Mouse (Mus musculus) urinary bladder, postnatal 25 days (tissue): ENCODE results near the gene B3galt1.
A peak's percentile ranks its signal among the peaks of the same experiment; 100 is the strongest.

ENCODE experiments used
- DNase-seq: peaks from one replicate; pipeline ENCODE4 v3.0.0; 2022; ENCODE audit warnings: low spot score

B3galt1 gene

DNA sequence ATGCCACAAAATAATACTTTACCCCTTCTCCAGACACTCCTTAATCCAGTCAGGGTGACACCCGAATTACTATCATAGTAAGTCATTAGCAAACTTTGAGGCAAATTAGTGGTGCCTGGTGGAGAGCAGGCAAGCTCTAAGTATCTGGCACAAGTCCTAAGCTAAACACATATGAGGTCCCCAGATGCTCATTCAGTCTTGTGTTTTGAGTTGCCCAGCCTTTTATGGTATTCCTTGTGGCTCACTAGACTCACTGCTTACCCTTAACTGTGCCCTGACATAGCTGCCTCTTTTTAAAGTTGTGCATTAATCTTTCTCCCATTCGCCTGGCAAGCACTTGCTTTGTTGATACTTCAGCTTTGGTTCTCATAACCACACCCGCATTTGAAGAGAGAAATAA lies 382.7 kb downstream of the B3galt1 start:
- DNase-seq: no peak

DNA sequence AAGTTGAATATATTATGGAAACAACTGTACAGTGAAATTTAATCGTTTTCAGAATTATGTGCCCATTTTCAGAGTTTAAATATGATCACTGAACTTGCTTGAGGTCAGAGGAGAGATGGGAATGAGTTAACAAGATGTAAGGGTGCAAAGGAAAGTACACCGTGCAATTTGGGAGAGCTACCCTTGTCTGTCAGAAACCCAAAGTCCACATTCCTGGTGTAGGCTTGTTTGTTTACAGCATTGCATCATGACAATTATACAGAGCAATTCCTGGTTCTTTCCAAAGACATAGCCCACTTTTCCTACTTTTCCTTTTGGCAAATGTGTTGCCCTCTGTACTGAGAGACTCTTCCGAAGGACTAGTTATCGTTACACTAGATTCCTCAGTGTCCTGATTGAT lies 390.5 kb downstream of the B3galt1 start:
- DNase-seq: no peak

DNA sequence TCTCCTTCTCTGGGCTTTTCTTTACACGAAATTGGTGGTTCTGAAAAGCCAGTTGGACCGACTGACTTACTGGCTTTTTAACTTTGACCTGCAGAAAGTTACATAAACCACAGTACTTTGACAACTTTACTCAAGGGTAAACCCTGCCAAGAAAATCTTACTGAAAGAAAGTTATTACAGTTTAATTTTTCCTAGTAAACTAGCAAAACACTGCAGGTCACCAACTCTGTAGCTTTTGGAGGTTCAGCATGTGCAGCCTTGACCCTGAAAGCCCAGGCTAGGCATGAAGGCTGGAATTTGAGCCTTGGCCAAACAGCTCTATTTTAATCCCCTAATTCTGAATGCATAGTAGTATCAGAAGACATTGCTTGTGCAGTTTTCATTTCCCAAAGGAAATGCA lies 391.9 kb downstream of the B3galt1 start:
- DNase-seq: no peak

DNA sequence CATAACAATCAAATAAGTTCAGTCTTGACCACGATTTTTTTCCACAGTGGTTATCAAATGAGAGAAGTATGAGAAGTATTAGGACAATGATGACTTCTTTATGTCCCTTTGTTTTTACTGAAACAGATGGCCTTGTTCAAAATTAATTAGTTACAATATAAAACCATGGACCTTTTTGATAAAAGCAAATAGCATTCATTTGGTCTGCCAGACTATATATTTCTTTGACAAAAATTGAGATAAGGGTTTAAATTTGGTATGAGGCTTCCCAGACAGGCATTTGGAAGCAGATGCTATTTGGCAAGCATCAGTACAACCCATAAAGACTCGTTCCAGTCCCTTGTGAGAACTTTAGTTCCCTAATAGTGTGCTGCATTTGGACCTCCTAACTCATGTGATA lies 395.0 kb downstream of the B3galt1 start:
- no peak for DNase-seq

DNA sequence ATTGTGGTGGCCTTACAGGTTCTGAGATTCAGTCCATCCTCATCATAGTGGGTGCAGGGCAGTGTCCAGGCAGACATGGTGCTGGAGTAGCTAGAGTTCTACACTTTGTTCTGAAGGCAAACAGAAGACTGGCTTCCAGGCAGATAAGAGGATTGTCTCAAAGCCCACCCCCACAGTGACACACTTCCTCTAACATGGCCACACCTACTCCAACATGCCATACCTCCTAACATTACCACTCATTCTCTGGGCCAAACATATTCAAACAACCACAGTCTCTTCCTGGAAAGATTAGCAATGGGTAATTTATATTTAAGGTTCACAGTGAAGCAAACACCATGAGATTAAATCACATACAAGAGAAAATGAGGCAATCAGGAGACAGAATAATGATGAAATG lies 403.1 kb downstream of the B3galt1 start:
- DNase-seq: no peak

DNA sequence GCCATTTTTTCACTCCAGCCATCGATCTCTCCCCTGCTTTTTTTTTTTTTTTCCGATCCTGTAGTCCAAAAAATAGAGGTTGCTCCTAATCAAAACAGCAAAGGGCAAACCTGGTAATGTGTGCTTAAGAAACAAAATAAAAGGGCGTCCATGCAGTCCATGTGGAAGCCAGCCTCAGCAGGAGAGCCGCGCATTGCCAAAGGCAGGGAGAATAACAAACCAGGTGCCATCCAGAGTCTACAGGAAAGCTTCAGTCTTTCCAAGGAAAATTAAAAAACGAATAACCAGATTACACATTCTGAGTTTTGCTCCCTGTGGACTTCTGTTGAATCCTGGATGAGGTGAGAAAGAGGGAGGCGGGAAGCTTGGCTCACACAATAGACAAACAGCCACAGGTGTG lies 405.4 kb downstream of the B3galt1 start:
- no peak for DNase-seq

DNA sequence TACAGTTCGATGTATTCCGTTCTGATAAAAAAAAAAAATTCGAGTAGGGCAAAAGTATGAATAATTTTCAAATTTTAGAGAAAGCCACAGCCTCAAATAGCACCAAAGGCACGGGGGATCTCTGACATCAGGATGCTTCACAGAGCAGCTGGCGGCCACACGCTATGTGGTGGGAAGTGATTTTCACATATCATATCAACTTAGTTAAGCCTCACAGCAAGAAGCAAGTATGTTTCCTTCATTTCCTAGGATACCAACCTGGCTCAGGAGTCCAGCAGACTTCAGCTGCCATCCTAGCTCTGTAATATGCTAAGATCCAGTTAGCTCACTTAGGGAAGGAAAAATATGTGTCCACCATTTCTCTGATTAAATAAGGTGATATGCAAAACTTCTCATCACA lies 405.9 kb downstream of the B3galt1 start:
- DNase-seq: no peak

DNA sequence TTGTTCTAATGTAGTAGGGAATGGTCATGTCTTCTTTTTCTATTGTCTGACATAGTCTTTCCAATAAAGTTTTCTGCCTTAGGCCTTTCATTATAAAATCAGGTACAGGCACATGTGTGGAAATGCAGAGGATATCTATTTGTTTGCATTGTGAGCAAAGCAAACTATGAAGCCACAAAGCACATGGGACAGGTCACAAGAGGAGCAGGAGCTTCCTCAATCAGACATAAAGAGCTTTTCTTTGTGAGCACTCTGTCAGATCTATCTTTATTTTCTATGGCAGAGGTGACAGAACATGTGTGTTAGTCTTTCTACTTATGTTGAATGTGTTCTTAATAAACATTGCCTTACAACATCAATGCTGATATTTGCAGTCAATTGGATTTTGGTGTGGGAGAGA lies 410.1 kb downstream of the B3galt1 start:
- no peak for DNase-seq

DNA sequence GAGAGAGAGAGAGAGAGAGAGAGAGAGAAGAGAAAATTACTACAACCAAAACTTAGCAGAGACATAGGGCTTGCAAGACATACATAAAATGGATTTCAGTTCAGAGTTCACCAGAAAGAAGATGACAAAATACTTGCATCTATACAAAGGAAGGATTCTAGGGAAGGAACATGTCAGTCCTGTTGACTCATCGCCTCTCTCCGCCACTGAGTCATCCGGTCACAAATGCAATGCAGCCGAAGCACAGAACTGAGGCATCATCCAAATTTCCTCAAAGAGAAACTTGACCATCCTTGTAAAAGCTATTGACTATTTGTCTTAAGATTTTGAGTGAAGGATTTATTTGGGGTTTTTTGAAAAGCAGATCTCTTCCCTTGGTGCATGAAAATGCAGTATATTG lies 410.8 kb downstream of the B3galt1 start:
- no peak for DNase-seq

DNA sequence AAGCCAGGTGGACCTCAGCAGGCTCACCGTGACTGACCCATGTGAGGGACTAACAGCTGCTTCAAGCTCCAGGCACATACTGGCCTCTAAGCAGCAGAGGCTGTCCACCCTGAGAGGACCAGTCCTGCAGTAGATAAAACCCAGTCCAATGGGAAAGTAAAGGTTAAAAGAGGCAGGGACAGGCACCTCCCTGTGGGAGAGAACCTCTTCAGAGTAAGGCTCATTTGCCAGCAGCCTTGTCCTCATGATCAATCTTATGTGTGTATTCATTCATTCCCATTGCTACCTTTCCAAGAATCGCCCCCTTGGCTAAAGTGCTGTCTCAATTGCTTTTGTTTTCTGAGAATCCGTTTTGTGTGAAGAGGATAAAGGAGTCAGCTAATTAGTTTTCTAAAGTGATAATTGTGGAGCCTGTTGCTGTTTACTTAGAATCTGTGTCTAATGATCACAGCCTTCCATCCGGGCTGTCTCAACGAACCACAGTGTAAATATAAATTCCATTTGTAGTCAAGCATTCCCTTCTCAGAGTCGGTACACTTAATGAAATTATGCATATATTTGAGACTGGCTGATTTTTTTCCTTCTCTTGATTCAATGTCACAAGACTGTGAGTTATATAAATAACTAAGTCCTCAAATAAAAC lies 412.1 kb downstream of the B3galt1 start:
- DNase-seq: no peak

DNA sequence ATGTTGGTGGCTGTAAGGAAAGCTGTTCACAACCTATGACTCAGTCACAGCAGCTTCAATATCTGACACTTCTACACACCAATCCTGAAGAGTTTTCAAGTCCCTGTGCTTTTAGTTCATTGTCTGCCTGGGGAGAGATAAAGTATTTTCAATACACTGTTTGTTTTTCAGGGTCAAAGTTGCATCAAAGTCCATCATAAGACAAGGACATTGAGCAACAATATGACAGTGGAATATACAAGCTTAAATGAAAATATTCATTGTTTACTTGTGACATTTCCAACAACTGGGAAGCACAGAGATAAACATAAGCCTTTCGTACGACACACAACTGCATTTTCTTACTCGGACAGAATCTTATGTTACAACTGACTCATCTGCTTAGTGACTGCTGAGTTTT lies 417.9 kb downstream of the B3galt1 start:
- DNase-seq: no peak

DNA sequence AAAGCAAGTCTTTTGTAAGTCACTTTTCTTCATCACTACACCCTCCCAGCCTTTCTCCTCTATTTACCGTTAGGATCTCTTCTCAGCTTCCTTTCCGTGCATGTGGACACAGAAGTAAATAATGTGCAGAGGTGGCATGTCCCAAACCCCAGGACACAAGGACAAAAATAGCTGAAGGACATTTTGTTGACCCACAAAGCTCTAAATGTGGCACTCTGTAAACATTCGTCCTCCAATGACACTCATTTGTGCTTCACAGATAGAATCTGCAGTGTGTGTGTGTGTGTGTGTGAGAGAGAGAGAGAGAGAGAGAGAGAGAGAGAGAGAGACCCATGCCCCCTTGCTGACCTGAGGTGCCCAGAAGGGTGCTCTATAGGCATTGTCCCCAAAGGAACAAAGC lies 419.5 kb downstream of the B3galt1 start:
- DNase-seq: no peak

DNA sequence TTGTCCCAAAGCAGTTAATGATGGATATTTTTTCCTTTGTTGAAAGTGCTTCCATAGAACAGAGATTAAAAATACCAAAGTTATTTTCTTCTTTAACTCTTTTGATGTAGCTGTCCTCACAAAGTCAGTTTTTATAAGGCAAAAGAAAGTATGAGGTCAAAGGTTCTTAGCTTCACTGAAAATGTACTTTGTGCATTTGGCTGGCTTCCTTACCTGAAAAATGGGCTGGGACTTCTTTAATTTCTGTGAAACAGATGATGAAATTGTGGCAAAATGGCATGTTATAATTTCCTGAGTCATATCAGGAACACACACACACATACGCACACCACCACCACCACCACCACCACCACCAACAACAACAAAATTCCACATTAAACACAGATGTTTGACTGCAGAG lies 427.8 kb downstream of the B3galt1 start:
- DNase-seq: no peak

DNA sequence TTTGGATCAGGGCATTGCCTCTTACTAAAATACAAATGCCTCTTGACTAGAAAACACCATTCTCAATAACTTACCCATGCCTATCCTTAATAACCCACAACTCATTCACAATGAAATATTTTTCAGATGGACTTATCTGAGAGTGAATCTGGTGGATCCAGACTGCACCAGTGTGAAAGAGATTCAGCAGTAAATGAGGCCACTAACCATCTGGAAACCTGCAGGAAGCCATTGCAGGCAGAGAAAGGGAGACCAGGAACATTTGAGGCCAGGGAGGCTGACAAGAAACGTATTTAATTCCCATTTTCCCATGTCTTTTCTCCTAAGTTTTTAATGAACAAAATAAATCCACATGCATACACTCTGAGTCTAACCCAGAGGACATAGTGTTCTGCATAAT lies 437.4 kb downstream of the B3galt1 start:
- no peak for DNase-seq

DNA sequence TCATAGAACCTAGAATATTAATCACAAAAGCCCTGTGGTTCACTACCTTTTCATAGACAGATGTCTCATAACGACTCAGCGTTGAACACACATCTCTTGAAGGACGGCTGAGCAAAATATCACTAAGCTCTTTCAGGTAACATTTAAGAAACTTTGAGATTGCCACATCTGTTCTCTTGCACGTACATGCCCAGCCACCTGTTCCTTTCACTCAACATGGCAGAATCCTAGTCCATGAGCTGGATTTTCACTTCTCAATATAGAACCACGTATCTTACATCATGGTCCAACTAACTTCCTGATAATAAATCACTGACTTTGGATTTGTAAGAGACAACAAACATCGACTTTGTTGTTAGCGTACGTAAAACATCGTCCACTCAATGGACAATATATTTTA lies 439.5 kb downstream of the B3galt1 start:
- DNase-seq: no peak

DNA sequence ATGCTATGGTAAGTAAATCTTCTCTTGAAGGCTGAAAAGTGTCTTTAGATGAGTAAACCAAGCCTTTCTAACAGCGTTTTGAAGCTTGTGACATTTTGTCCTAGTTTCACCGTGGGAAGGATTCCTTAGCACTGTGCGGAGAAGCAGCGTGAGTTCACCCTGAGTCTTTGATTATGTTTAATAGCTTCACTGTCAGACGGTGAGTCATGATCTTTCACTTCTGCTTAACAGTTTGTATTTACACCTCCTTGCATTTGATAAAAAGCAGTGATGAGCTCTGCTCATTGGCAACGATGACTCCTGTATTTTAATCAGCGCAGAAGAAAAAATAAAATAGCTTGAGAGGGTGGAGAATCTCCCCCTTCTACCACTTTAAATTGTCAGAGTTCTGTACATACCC lies 440.0 kb downstream of the B3galt1 start:
- no peak for DNase-seq

DNA sequence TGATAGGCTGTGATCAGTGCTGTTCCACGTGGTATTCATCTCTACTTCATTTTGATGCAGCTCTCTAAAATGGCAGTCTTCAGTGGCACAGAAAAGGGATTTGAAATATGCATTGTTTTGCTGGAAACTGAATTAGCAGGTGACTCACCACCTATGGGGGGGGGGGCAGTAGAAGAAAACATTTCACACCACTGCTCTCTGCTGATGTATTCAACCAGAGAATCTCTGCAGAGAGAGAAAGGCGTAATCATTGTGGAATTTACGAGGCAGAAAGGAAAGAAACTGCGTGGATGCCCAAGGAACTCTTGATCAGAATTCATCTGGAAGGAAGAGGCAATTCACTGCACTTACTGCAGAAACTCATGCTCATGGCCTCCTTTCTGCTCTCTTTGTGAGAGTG lies 445.7 kb downstream of the B3galt1 start:
- DNase-seq: no peak

DNA sequence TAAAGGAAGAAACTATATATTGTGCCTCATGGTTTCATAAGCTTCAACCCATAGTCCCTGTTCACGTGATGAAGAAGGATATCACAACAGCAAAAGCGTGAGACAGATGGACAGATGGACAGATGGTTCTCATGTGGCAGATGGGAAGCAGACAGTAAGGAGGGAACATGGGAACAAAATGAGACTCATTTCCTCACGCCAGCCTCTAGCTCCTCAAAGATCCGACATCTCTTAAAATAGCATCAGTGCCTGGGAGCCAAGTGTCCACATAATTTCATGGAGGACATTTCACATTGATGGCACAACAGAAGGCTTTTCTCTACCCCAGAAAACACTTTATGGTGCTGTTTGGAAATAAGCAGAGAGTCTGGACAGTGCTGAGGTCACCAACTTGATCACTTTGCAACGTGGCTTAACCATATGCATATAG lies 454.6 kb downstream of the B3galt1 start:
- DNase-seq: no peak

DNA sequence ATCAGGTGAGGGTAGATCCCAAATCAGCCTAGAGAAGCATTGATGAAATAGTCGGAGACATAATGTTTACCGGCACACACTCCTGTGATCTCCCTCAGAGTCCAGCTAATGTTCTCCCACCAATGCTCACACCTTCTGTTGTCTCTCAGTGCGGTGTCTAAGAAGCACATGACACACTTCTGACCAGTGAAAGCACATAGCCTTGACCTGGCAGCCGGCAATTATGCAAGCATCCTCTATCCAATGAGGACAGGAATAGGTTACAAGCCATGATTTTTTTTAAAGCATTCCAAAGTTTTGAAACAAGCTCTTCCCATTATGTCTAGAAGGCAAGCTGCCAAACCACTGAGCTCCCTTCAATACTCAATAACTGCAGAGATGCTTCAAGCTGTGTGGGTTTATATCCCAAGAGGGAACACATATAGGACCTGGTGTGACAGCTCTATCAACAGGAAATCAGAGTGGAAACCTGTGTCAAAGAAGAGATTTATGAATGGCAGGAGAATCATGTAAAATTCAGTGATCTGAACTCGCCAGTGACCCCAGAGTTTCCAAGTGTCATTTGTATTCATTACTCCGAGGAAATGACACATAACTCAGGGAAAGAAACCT lies 456.0 kb downstream of the B3galt1 start:
- DNase-seq: no peak

DNA sequence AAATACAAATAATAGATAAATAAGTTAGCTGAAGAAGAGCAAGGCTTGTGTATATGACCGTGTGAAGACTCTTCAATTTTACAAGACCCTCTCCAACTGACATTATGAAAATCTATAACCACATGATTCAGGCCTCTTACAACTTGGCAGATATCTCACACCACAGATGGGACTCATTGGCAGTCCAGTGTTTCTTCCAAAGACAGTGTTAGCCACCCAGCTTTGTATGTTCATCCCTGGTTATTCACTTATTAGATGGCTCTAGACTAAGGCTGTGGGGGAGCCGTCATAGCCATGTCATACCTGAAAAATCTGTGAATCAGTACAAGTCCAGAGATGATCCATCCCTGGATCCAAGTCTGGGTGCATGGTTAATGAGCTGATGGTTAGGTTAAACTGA lies 463.1 kb downstream of the B3galt1 start:
- no peak for DNase-seq

DNA sequence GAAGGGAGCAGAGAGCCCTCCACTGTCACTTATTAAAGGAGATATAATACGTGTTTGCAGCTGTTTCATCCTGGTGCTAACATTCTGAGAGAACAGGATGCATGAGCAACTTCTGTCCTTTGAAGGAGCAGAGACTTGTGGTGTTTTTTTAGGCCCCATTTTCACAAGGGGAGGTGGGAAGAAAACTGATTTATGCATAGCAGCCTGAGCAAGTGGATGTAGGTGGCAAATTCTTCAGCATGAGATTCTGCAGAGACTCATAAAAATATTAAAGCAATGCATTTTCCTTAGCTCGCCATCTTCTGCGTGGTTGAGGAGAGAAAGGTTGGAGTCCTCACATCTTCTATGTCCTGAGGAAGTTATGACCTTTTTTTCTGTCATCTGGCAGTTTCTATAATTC lies 469.0 kb downstream of the B3galt1 start:
- no peak for DNase-seq

DNA sequence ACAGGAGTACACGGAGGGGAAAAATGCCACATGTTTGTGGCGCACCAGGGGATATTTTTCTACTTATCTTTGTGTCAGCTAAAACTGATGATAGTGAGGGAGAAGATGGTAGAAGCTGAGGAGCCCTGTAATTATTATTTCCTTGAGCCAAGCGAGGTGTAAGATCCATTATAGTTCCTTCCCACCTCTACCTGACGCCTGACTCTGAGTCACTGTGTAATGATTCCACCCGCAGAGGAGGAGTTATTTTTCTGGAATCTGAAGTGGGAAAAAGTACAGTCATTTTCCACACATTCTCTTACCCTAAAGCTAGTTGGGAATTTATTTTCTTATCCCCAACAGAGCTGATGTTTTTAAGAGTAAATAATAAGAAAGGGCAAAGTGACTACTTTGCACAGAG lies 475.1 kb downstream of the B3galt1 start:
- no peak for DNase-seq

DNA sequence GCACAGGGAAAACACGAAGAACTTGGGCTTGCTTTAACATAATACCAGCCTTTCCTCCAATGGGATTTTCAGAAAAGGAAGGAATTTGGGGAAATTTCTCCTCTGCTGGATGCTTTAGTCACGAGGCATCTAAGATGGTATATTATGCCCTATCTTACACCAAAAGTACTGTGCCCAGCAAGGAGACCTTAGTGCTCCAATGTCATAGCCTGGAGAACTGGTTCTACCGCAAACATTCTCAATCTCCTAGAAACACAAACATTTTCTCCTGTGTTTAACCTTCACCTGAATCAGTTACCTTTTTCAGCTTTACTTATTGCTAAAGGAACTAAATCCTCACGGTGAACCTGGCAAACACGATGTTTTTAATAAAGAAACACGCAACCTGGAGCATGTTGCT lies 486.8 kb downstream of the B3galt1 start:
- DNase-seq: peak; percentile 9

DNA sequence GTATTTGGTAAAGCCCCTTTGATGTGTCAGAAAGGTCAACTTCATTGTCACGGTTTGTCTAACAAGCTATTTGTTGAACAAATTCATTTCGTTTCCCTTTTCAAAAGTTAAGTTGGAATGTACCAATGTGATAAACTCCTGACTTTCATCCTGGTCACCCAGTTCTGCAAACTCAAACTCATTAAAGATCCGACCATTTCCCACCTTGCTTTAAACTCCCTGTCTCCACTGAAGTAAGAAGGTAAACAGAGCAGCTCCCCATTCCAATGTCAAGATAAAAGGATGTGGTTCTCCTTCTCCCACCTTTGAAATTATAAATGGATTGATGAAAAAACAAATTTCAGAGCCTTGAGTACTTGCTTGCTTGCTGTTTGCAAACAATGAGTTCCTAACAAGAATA lies 487.6 kb downstream of the B3galt1 start:
- DNase-seq: no peak
